Mouse (Mus musculus) urinary bladder, adult 2 months (tissue): ENCODE results near the gene Mrtfb. TPM values are rescaled to one million over a fixed set of nuclear protein-coding genes. Genes with fewer than 3 reads are reported as not detected.
A peak's percentile ranks its signal among the peaks of the same experiment; 100 is the strongest.

Experiments
- DNase-seq: peaks from one replicate; pipeline ENCODE4 v3.0.0; 2022; ENCODE audit warnings: low spot score
- polyA plus RNA-seq: library from polyadenylated mRNA; depleted of rRNA; stranded (reverse); fragments of >200 nt; gene quantifications from 2 replicates; pipeline ENCODE4 v1.2.3, GENCODE M21; 2012

Mrtfb gene
- polyA plus RNA-seq, 1 experiment = 8.1 TPM

DNA sequence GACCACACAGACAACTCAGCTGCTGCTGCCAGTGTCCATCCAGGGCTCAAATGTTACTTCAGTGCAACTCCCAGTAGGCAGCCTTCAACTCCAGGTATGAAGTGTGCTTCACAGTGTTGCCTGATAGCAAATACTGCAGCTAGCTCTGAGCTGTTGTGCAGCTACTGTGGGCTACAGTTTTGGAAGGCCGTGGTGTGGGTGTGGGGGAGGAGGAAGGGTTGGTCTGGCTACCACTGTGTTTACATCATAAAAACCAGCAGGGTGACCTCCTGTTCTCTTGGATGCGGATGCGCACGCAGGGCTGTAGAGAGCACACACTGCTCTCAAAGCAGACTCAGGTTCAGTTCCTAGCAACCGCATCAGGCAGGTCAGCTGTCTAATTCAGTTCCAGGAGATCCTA, 145.3 kb downstream of the Mrtfb start:
- DNase-seq = no peak

DNA sequence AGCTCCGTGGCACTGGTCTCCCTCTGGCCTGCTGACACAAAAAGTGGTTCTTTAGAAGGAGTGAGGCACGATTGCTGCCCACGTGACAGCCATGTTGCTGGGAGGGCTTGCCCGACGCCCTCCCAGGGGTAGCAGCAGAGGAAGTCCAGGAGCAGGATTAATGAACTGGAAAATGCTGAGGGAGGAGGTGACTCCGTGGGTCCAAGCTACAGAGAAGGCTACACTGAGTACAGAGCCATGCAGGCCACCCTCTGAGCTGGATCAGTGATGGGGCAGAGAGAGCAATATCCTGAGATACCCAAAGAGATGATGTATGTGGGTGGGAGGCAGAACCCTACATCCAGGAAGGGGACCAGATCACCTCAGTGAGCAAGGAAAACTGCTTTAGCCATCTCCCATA, 148.4 kb downstream of the Mrtfb start:
- no peak for DNase-seq

DNA sequence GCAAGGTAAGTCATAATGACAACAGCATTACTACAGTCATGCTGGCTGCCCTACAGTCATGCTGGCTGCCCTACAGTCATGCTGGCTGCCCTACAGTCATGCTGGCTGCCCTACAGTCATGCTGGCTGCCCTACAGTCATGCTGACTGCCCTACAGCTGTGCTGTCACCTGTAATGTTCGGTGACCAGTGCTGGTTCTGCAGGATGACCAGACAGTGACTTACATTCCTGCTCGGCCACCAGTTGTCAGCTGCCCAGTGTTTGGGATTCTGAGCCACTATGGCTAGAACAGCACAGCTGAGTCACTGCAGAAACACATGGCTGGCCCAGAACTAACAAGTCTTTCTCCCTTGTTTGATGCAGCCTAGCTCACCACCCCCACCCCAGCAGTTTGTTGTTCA, 149.1 kb downstream of the Mrtfb start:
- DNase-seq = no peak

DNA sequence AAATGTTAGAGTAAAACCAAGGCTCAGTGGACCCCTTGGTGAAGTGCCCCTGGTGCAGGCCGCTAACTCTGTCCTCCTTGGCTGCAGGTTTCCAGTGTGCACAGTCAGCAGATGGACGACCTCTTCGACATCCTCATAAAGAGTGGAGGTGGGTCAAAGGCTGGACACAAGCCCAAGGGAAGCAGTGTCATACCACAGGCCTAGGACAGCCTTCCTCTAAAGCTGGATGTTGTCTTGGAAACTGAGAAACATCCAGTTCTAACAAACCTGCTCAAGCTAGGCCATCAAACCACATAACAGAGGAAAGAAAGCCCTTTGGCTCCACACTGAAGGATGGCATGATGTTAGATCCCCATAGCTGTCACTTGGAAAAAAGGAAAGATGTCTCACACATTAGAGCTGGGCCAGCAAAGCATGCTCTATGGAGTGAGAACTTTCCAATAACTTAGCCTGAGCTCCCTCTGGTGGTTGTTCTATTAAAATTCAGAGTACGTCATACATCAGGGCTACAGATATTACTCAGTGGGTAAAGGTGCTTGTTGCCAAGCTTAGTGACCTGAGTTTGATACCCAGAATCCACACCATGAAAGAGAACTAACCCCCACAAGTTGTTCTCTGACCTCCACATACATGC, 153.4 kb downstream of the Mrtfb start:
- DNase-seq = no peak

DNA sequence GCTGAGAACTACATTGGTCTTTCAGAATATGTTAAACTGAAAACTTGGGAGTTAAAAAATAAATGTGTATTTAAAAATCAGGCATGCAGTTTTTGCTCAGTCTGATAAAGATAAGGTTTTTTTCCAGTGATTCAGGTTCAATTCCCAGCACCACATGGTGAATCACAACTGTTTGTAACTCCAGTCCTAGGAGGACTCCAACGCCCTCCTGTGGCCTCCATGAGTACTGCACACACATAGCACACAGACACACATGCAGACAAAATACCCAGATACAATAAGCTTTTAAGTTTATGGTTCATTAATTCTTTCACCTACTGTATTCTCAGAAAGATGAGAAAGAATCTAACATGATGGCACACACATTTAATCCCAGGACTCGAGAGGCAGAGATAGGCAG, 154.5 kb downstream of the Mrtfb start:
- DNase-seq = no peak

DNA sequence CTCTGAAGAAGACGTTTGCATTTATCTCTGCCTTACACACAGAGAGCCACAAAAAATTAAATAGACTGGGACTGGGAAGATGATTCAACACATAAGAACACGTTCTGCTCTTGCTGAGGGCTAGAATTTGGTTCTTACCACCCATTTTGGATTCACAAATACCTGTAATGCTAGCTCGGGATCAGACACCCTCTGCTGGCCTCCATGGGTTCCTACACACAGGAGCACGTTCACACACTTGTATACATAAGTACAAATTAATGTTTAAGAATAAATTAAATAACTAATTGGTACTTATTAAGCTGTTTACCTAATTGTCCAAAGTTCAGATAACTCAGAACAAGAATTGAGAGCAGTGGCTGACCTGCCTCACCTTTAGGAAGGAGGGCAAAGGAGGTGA, 155.2 kb downstream of the Mrtfb start:
- DNase-seq = no peak

DNA sequence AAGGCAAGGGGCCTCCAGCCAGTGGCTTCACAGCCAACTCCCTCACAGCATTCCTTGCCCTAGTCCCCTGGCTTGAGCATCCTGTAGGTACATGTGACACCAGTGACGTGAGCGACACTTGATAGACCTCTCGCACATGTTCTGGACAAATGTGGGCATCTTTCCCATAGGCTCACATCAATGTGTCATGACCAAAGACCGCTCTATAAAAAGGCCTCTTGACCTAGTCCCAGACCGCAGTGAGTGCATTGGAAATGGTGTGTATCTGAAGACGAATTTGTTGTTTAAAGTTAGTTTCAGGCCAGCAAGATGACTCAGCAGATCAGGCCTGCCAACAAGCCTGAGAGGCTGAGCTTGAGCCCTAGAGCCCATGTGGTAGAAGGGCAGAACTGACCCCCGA, 158.3 kb downstream of the Mrtfb start:
- no peak for DNase-seq

DNA sequence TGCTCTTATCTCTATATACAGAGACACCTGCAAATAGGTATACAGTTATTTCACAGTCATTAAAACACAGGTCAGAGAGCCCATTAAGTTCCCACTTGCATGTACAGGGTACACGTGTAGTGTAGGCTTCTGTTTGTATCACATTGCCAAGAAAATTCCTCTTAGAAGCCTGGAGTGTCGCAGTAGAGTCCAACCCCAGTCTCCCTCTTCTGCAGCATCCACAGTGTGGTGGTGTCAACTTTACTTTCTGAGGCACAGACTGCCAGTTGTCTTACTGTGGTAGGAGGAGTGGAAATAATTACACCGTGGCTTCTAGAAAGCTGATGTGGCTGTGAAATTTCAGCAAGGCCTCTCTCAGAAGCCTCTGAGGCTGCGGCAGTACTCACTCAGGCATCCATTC, 158.7 kb downstream of the Mrtfb start:
- no peak for DNase-seq

DNA sequence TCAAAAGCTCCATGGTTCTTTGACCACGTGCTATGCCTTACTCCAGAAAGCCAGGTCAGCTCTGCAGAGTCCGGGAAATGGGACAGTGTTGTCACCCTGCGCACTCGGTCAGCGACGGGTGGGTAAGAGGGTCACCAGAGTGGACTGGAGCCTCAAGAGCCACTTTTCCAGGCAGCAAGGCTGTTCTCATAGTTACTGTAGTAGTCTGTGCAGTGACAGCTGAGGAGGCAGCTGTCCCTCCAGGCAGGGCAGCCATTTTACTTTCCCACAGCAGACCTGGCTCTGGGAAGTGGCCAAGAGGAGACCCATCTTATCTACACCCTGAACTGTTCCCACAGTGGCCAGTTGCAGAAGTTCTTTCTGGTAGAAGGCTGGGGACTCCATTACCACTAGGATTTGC, 159.2 kb downstream of the Mrtfb start:
- no peak for DNase-seq

DNA sequence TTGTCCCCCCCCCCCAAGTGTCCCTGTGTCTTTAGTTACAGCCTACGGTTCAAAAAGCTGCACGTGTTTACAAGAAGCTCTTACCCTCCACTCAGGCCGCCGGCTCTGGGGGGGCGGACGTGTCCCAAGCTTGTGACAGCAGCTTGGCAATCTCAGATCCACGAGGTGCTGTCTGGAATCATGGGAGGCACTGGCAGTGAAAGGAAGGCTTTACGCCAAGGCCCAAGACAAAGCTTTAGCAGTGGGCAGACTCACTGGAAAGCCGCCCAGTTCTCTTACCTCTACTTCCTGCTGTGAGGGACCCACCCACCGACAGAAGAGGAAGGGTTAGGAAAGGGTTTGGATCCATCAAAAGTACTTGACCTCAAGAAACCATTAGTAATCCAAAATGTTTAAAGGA, 160.2 kb downstream of the Mrtfb start:
- no peak for DNase-seq

DNA sequence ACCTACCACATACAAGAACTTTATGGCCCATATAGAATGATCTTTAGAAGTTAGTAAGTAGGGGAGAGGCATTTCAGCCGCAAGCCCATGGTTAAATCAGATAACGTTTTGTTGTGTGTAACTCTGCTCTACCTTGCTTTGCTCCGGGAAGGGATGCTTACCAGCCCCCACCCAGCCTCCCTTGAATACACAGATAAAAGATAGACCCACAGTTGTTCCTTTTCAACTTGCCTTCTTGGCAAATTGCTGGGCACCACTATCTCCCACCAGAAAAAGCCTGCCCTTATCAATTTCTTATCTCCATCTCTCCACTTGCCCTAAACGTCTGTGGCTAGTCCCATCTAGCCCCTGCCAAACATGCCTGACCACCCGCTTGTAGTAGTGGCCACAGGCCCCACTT, 161.6 kb downstream of the Mrtfb start:
- no peak for DNase-seq

DNA sequence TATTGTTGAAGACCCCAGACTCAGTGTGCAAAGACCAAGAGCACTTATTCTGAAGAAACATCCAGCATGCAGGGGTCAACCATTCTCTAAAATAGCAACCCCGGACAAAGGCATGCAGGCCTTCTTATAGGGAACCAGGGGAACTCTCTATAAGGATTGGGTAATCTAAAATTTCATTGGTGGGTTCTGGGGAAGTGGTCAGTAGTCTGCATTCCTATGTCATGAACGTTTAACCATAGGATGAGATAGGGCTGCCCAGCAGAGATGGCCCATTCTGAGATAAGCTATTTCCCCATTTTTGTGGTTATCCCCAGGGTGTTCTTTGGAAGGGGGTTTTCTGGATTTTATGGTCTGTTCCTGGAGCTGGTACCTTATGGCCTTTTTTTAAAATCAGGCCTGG, 163.5 kb downstream of the Mrtfb start:
- no peak for DNase-seq

DNA sequence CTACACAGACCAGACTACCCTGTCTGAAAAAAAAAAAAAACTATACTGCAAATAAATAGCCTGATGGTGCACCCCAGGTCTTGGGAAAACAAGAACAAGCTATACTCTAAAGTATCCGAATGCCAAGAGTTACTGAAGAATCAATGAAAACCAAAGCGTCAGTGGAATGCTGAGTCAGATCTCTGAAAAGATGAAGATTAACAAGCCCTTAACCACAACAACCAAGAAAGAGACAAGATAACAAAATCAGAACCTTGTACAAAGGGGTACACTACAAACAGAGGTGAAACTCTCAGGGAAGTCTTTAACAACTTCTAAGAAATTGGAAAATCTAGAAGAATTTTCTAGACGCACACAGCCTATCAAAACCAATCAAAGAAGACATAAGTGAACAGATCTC, 166.2 kb downstream of the Mrtfb start:
- DNase-seq = no peak

DNA sequence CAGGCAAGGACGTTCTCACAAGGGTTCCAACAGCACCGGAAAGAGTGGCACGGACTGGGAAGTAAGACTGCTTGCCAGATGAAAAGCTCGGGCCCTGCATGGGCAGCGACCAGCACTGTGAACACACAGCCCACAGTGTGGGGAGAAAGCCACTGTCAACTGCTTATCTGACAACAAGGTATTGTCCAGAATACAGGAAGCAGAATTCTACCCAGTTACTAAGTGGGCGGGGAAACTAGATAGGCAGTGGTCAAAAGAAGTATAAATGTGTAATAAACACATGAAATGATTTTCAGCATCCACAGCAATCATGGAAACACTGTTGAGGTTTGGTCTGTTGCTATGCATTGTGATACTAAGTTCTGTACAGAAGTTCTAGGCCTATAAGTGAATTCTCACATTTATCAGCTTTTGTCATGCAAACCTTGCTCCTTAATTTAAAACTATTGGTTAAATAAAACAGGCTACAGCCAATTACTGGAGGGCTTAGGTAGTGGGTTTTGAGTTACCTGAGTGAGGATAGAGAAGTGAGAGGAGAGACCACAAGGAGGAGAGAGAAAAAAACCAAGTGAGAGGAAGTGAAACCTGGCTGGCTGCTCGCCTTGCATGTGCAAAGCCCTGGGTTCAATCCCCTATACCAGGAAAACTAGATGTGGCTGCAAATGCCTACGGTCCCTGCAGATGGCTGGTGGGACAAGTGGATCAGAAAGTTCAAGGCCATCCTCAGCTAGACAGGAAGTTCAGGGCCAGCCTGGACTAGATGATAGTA, 167.5 kb downstream of the Mrtfb start:
- no peak for DNase-seq

DNA sequence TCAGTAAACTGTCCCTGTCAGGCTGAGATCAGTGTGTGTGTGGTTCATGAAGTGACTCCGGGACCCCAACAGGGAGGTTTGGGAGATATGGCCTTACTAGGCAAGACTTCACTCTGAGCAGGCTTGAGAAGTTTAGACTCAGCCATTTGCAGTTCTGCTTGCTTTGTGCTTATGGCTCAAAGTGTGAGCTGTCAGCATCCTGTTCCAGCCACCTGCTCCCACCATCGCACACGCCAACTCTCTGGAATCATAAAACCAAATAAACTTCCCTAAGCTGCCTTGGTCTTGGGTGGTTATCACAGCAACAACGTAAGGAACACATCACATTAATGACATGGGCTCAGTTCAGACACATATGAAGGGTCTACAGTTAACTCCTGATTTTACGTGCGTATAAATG, 169.5 kb downstream of the Mrtfb start:
- DNase-seq = no peak

DNA sequence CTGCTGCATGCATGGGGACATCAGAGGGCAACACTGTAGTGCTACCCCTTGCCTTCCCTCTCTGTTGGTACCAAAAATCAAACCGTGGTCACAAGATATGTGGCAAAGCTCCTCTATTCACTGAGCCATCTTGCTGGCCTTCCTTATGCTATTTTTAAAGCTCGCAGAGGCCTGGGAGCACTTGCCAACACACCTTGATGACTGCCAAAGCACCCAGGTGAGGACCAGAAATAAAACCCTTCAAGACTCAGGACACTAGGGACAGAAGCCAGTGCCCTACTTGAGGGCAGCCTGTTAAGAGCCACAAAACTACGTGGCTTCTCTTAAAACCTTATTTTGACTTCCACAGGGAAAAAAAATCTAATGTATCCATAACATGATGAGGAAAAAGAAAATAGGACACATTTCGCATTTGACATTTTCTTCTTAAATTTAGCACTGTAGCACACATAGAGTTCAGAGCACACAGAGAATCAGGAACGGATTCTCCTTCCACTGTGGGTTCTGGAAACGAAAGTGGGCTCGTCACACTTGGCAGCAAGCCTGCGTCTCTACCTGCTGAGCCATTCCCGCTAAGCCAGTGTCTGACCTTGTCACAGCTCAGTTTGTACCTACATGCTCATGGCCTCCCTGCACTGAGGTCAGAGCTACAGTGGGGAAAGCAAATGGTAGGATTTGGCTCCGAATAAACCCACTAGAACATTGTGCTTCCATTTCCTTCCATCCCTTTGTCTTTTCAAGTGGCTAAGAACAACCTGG, 170.7 kb downstream of the Mrtfb start:
- no peak for DNase-seq

DNA sequence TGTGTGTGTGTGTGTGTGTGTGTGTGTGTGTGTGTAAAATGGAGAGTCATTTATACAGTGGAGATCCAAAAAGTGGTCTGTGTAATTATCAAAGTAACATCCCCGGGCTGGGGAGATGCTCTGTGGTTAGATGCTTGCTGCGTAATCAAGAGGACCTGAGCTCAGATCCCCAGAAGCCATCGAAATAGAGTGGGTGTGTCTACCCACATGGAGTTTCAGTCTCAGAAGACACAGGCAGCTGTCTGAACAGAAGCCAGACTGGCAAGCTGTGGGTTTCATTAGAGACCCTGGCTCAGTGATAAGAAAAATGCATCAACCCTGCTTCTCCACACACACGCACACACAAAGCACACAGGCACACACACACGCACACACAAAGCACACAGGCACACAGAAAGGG, 171.8 kb downstream of the Mrtfb start:
- no peak for DNase-seq

DNA sequence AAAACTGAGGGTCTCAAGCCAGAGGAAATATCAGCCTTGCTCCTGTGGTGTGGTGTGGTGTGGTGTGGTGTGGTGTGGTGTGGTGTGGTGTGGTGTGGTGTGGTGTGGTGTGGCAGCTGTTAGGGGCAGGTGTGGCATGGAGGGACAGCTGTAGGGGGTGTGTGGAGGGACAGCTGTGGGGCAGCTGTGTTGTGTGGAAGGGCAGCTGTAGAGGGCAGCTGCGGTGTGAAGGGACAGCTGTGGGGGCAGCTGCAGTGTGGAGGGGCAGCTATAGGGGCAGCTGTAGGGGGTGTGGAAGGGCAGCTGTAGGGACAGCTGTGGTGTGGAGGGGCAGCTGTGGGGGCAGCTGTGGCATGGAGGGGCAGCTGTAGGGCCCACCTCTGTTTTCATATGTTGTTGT, 172.5 kb downstream of the Mrtfb start:
- no peak for DNase-seq

DNA sequence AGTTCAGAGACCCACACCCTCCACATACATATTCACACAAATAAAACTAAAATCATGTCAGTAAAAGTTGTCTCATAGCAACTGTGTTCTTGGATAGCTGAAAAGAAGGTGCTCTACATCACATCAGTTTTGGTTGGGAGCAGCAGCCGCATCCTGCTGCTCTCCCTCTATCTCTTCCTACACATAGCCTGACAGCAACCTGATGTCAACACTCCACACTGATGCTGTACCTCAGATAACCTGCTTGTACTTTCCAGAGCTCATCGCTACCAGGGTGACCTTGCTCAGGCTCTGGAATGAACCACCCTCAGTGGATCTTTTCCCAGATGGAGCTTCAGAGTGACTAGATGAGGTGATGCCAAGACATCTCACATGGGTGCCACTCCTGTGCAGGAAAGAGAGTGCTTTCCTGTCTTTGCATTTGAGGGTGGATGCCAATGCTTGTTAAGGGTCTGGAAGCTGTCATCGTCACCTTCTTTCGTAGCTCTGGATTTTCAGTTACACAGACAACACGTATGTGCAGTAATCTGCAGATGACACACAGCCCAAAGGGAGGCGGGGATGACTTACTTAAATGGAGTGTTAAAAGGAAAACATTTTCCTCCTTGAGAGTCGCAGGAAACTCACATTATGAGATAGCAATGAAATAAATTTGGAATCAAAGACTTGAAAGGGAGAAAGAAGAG, 173.8 kb downstream of the Mrtfb start:
- no peak for DNase-seq

DNA sequence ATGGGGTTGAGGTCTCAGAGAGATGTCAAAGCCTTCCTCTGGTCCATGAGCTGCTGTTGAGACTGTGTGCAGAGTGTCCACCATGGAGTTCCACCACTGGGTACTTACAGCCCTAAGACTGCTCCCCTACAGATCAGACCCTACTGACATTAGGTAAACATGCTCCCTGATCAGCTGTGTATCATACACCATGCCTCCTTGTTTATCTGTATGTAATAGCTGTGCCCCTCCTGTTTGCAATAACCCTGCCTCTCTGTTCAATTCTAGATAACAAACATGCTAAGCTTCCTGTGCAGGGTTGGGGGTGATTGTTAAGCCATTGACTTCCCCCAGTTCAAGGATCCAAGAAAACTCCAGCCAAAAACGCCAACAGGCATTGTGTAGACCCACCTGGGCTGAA, 174.7 kb downstream of the Mrtfb start:
- no peak for DNase-seq

DNA sequence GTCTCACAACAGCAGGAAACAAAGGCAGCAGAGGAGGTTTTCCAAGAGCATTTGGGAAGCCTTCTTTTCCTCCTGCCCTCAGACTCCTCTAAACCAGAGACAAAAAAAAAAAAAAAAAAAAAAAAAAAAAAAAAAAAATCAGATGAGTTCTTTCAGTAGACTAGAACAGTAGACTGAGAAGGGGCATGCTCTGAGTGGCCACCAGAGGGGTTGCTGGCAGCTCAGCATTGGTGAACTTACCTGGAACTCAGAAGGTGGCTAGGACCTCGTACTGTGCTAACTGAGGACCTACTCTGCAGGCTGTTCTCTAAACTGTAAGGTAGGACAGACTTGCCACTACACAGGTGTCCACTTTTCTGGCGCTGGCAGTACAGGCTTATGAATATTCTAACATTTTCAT, 179.3 kb downstream of the Mrtfb start:
- DNase-seq = no peak

DNA sequence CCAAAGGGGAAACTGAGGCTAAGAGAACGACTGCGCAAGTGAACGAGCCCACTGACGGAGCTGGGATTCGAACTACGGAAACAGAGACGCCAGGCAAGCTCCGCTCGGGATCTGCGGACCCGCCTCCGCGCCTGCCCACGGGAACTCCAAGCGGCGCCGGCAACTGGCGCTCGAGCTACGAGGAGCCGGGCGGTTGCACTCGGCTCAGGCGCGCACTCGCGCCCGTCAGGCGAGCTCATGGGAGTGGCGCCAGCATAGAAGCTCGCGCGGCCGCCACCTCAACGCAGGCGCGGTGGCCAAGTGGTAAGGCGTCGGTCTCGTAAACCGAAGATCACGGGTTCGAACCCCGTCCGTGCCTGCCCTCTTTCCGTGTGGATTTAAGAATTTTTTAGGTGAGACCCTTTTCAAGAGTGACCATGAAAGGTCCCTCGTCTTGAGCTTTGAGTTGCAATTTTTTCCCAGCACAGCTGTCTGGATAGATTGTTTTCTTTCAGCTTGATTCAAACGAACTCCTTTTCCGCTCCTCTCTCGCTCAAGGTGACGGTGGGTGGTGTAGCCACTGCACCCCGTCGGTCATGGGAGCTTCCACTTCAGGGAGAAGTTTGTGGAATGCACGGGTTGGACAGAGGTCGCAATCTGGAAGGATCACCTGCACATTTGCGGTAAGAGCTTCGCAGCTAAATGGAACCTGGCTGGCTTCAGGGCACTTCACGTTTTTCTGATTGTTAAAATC, 180.9 kb downstream of the Mrtfb start:
- DNase-seq = peak; percentile 100
